Mouse (Mus musculus): ENCODE measurements at regions not wholly inside any gene's neighbourhood (a gene's known extent, or its start where the extent isn't known, plus 50 kb on each side); places are given as distances from the start of the nearest gene placed in this dataset.

DNA sequence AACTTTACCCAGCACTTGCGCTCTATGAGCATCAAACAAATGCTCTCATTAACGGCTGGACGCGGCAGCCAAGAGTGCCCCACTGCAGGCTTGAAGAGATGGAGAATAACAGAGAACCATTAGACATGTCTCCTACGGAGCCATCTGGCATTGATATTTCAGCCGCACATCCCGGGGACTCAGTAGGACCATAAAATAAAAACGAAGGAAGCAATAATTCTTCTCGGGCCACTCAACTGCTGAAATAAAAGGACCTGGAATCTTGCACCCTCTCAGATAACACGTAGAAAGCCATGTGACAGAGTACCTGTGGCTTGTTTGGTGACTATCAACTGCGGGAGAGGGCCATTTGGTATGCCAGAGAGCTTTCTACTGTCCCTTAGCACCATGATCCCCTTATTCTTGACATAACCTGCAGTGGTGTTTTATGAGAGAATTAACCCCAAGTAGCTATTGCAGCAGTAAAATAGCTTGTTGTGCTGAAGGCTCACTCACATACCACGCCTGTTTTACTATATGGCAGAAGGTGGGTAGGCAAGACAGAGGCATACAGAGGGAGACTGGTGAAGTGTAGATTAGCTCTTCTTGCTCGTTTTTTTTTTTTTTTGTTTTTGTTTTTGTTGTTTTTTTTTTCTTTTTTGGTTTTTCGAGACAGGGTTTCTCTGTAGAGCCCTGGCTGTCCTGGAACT is 116.5 kb upstream of the Cnot2 start:
- Histone ChIP-seq H3K27ac (ENCODE audit: low read depth, low read length) (no peak overlapping the region), H3K9me3 (ENCODE audit: control insufficient read depth, low read length) (no peaks in the 10 kb centered on the region), H3K36me3 (ENCODE audit: control insufficient read depth, insufficient read depth, low read length) (no peaks in the 10 kb centered on the region), H3K4me3 (ENCODE audit: low read length) (no peak overlapping the region), H3K4me1 (ENCODE audit: control insufficient read depth, insufficient read depth, low read depth, low read length) (no peaks in the 10 kb centered on the region), H3K9ac (ENCODE audit: low read depth, low read length) (no peak overlapping the region), H3K4me2 (ENCODE audit: low read length) (no peak overlapping the region), H3K27me3 (replicated peaks; ENCODE audit: control insufficient read depth, insufficient read depth, low read length) (no peaks in the 10 kb centered on the region)
- no peak for ATAC-seq
- WGBS, result 74% methylated on average over 14 of the region's 14 CpGs

DNA sequence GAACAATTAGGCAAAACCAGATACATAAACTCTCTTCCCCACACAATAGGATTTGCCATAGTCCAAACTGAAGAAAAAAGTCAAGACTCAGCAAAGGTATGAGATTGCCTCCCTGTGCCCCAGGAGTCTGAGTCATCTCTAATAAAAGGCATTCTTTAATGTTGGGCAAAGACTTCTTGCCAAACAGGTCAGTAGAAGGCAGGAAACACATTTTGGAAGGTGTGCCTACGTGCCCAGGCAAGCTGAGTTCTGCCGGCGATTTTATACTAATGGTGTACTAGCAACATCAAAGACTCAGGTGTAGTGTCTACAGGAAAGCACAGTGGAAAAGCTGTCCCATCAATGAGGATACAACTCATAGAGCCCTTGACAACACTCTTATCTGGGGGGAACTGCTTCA is 112.5 kb upstream of the Cnot2 start:
- H3K9me3 ChIP-seq (ENCODE audit: control insufficient read depth, low read length), result no peaks in the 10 kb centered on the region
- ATAC-seq, result no peak
- H3K9ac ChIP-seq (ENCODE audit: low read depth, low read length), result no peak overlapping the region
- H3K36me3 ChIP-seq (ENCODE audit: control insufficient read depth, insufficient read depth, low read length), result no peaks in the 10 kb centered on the region
- no peaks in the 10 kb centered on the region for H3K27me3 ChIP-seq (replicated peaks; ENCODE audit: control insufficient read depth, insufficient read depth, low read length)
- no peak overlapping the region for H3K4me3 ChIP-seq (ENCODE audit: low read length)
- H3K27ac ChIP-seq (ENCODE audit: low read depth, low read length), result no peak overlapping the region
- 98% methylated on average over 3 of the region's 3 CpGs for WGBS
- no peak overlapping the region for H3K4me2 ChIP-seq (ENCODE audit: low read length)
- no peaks in the 10 kb centered on the region for H3K4me1 ChIP-seq (ENCODE audit: control insufficient read depth, insufficient read depth, low read depth, low read length)

GRCm38 (mm10) chr10:116686741-116687140 is 105.4 kb upstream of the Cnot2 start:
- no peaks in the 10 kb centered on the region for H3K36me3 ChIP-seq (ENCODE audit: control insufficient read depth, insufficient read depth, low read length)
- ATAC-seq, result no peak
- WGBS, result 94% methylated on average over 11 of the region's 11 CpGs
- no peaks in the 10 kb centered on the region for H3K4me1 ChIP-seq (ENCODE audit: control insufficient read depth, insufficient read depth, low read depth, low read length)
- no peak overlapping the region for H3K4me3 ChIP-seq (ENCODE audit: low read length)
- H3K27me3 ChIP-seq (replicated peaks; ENCODE audit: control insufficient read depth, insufficient read depth, low read length), result no peaks in the 10 kb centered on the region
- no peak overlapping the region for H3K4me2 ChIP-seq (ENCODE audit: low read length)
- no peak overlapping the region for H3K27ac ChIP-seq (ENCODE audit: low read depth, low read length)
- no peak overlapping the region for H3K9ac ChIP-seq (ENCODE audit: low read depth, low read length)
- H3K9me3 ChIP-seq (ENCODE audit: control insufficient read depth, low read length), result no peaks in the 10 kb centered on the region

- ATAC-seq, result no peak
- WGBS, result 91% methylated on average over 9 of the region's 9 CpGs
- no peak overlapping the region for H3K27ac ChIP-seq (ENCODE audit: low read depth, low read length)
- no peak overlapping the region for H3K4me3 ChIP-seq (ENCODE audit: low read length)
- no peak overlapping the region for H3K9ac ChIP-seq (ENCODE audit: low read depth, low read length)
- H3K27me3 ChIP-seq (replicated peaks; ENCODE audit: control insufficient read depth, insufficient read depth, low read length), result no peaks in the 10 kb centered on the region
- no peaks in the 10 kb centered on the region for H3K4me1 ChIP-seq (ENCODE audit: control insufficient read depth, insufficient read depth, low read depth, low read length)
- peaks cover 5% of the 10 kb centered on the region for H3K9me3 ChIP-seq (ENCODE audit: control insufficient read depth, low read length)
- H3K36me3 ChIP-seq (ENCODE audit: control insufficient read depth, insufficient read depth, low read length), result no peaks in the 10 kb centered on the region
- no peak overlapping the region for H3K4me2 ChIP-seq (ENCODE audit: low read length)
Observed at GRCm38 (mm10) chr10:116683374-116683773, 102.1 kb upstream of the Cnot2 start.

GRCm38 (mm10) chr10:116678950-116679735 is 97.8 kb upstream of the Cnot2 start:
- H3K9ac ChIP-seq (ENCODE audit: low read depth, low read length), result no peak overlapping the region
- 90% methylated on average over 10 of the region's 10 CpGs for WGBS

GRCm38 (mm10) chr10:116677949-116678348 is 96.6 kb upstream of the Cnot2 start:
- Histone ChIP-seq H3K9me3 (ENCODE audit: control insufficient read depth, low read length) (peaks cover 5% of the 10 kb centered on the region), H3K4me3 (ENCODE audit: low read length) (no peak overlapping the region), H3K4me1 (ENCODE audit: control insufficient read depth, insufficient read depth, low read depth, low read length) (no peaks in the 10 kb centered on the region), H3K36me3 (ENCODE audit: control insufficient read depth, insufficient read depth, low read length) (no peaks in the 10 kb centered on the region), H3K27me3 (replicated peaks; ENCODE audit: control insufficient read depth, insufficient read depth, low read length) (no peaks in the 10 kb centered on the region), H3K4me2 (ENCODE audit: low read length) (no peak overlapping the region), H3K27ac (ENCODE audit: low read depth, low read length) (no peak overlapping the region), H3K9ac (ENCODE audit: low read depth, low read length) (no peak overlapping the region)
- 45% methylated on average over 4 of the region's 4 CpGs for WGBS
- ATAC-seq, result no peak

More at GRCm38 (mm10) chr10:116678950-116679735, 97.8 kb upstream of the Cnot2 start:
- Histone ChIP-seq H3K4me3 (ENCODE audit: low read length) (no peak overlapping the region), H3K36me3 (ENCODE audit: control insufficient read depth, insufficient read depth, low read length) (no peaks in the 10 kb centered on the region), H3K4me1 (ENCODE audit: control insufficient read depth, insufficient read depth, low read depth, low read length) (no peaks in the 10 kb centered on the region), H3K27me3 (replicated peaks; ENCODE audit: control insufficient read depth, insufficient read depth, low read length) (no peaks in the 10 kb centered on the region), H3K27ac (ENCODE audit: low read depth, low read length) (no peak overlapping the region), H3K4me2 (ENCODE audit: low read length) (no peak overlapping the region), H3K9me3 (ENCODE audit: control insufficient read depth, low read length) (peaks cover 5% of the 10 kb centered on the region)
- no peak for ATAC-seq

DNA sequence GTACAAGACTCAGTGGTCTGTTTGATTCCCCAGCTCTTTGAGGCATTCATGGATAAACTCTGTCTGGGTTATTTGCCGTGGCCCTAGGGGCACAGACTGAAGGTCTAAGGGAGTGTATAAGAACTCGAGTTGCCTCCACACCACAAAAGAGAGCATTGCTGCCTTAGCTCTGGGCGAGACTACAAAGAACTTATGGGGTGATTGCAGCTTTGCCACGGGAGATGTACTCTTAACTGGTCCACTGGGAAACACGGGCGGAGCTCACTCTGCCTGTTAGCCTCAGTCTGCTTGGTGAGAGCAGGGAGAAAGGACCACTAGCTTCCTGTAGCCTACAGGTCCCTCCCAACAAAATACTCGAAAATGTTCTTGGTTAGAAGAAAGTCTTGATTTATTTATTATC is 93.9 kb upstream of the Cnot2 start:
- Histone ChIP-seq H3K27me3 (replicated peaks; ENCODE audit: control insufficient read depth, insufficient read depth, low read length) (no peaks in the 10 kb centered on the region), H3K9ac (ENCODE audit: low read depth, low read length) (no peak overlapping the region), H3K4me3 (ENCODE audit: low read length) (no peak overlapping the region), H3K9me3 (ENCODE audit: control insufficient read depth, low read length) (no peaks in the 10 kb centered on the region; the same call in 1 of the 2 replicates), H3K27ac (ENCODE audit: low read depth, low read length) (no peak overlapping the region), H3K4me2 (ENCODE audit: low read length) (no peak overlapping the region), H3K36me3 (ENCODE audit: control insufficient read depth, insufficient read depth, low read length) (no peaks in the 10 kb centered on the region), H3K4me1 (ENCODE audit: control insufficient read depth, insufficient read depth, low read depth, low read length) (no peaks in the 10 kb centered on the region)
- 76% methylated on average over 7 of the region's 7 CpGs for WGBS
- ATAC-seq, result no peak

GRCm38 (mm10) chr10:116674348-116674747 is 93.0 kb upstream of the Cnot2 start:
- 85% methylated on average over 2 of the region's 2 CpGs for WGBS
- Histone ChIP-seq H3K4me3 (ENCODE audit: low read length) (no peak overlapping the region), H3K36me3 (ENCODE audit: control insufficient read depth, insufficient read depth, low read length) (no peaks in the 10 kb centered on the region), H3K9ac (ENCODE audit: low read depth, low read length) (no peak overlapping the region), H3K27me3 (replicated peaks; ENCODE audit: control insufficient read depth, insufficient read depth, low read length) (no peaks in the 10 kb centered on the region), H3K4me1 (ENCODE audit: control insufficient read depth, insufficient read depth, low read depth, low read length) (no peaks in the 10 kb centered on the region), H3K9me3 (ENCODE audit: control insufficient read depth, low read length) (no peaks in the 10 kb centered on the region; the same call in 1 of the 2 replicates), H3K27ac (ENCODE audit: low read depth, low read length) (no peak overlapping the region), H3K4me2 (ENCODE audit: low read length) (no peak overlapping the region)
- no peak for ATAC-seq

- WGBS, result 96% methylated on average over 6 of the region's 6 CpGs
- H3K9me3 ChIP-seq (ENCODE audit: control insufficient read depth, low read length), result no peaks in the 10 kb centered on the region
- H3K4me3 ChIP-seq (ENCODE audit: low read length), result no peak overlapping the region
- no peak for ATAC-seq
- H3K4me1 ChIP-seq (ENCODE audit: control insufficient read depth, insufficient read depth, low read depth, low read length), result no peaks in the 10 kb centered on the region
- no peak overlapping the region for H3K27ac ChIP-seq (ENCODE audit: low read depth, low read length)
- H3K4me2 ChIP-seq (ENCODE audit: low read length), result no peak overlapping the region
- no peak overlapping the region for H3K9ac ChIP-seq (ENCODE audit: low read depth, low read length)
- no peaks in the 10 kb centered on the region for H3K36me3 ChIP-seq (ENCODE audit: control insufficient read depth, insufficient read depth, low read length)
- H3K27me3 ChIP-seq (replicated peaks; ENCODE audit: control insufficient read depth, insufficient read depth, low read length), result no peaks in the 10 kb centered on the region
Observed at GRCm38 (mm10) chr10:116658162-116658962, 77.1 kb upstream of the Cnot2 start.
